Mouse (Mus musculus) adrenal gland, postnatal 4 days (tissue): Measurements from ENCODE around the gene Gcsam. TPM values are rescaled to one million over a fixed set of nuclear protein-coding genes. Genes with fewer than 3 reads are reported as not detected.

Experiments used
- DNase-seq, 2 experiments: peaks; one replicate each; pipeline ENCODE4 v3.0.0; 2021 to 2022; ENCODE audit warnings: low spot score in 2 of 2, mixed read lengths in 2 of 2
- total RNA-seq, 2 experiments: library from RNA; stranded (reverse); gene quantifications; 2 replicates each; pipeline ENCODE4 v1.2.3; 2021

The Gcsam gene
- total RNA-seq, 2 experiments from 2014 or later = 0.11 to 0.34 TPM

- no peak for DNase-seq
Observed at GRCm38 (mm10) chr16:45644380-45644779, 34.2 kb downstream of the Gcsam start.

- DNase-seq = no peak
Observed at GRCm38 (mm10) chr16:45651497-45651896, 41.3 kb downstream of the Gcsam start.

- no peak for DNase-seq
Observed at GRCm38 (mm10) chr16:45653009-45653933, 43.1 kb downstream of the Gcsam start.

GRCm38 (mm10) chr16:45653934-45654332 lies 43.8 kb downstream of the Gcsam start, which contains the start of gene BC016579:
Gene BC016579 (minus strand): TSS chr16:45654068.
- DNase-seq = no peak

- no peak for DNase-seq
Observed at GRCm38 (mm10) chr16:45654465-45654864, 44.3 kb downstream of the Gcsam start.

GRCm38 (mm10) chr16:45657574-45658159 lies 47.5 kb downstream of the Gcsam start:
- DNase-seq = no peak

GRCm38 (mm10) chr16:45658248-45658647 lies 48.1 kb downstream of the Gcsam start:
- no peak for DNase-seq

- DNase-seq = no peak
Observed at GRCm38 (mm10) chr16:45659596-45659995, 49.4 kb downstream of the Gcsam start.

- no peak for DNase-seq
Observed at GRCm38 (mm10) chr16:45662381-45662780, 52.2 kb downstream of the Gcsam start.

- DNase-seq = no peak
Observed at GRCm38 (mm10) chr16:45666136-45666535, 56.0 kb downstream of the Gcsam start.

- DNase-seq = no peak
Observed at GRCm38 (mm10) chr16:45668178-45668577, 58.0 kb downstream of the Gcsam start.

- no peak for DNase-seq
Observed at GRCm38 (mm10) chr16:45670005-45670404, 59.8 kb downstream of the Gcsam start.

Other genes starting within 250 kb of the Gcsam start
- gene Cd200, start 201.3 kb upstream of the Gcsam start, total RNA-seq = 10 to 100 TPM; 82.9 to 87.7 TPM
- gene Gm609, start 117.4 kb upstream of the Gcsam start, total RNA-seq = under 1 TPM; 0.14 to 0.45 TPM
- under 1 TPM in 1 of 2 experiments, not detected in 1; 0.84 TPM for gene Gm17783, start 78.3 kb upstream of the Gcsam start, total RNA-seq
- not detected for gene Slc9c1, start 75.1 kb upstream of the Gcsam start, total RNA-seq
- under 1 TPM; 0.23 to 0.36 TPM for gene BC016579, start 43.7 kb downstream of the Gcsam start, total RNA-seq
- under 1 TPM; 0.11 to 0.17 TPM for gene Tmprss7, start 83.3 kb downstream of the Gcsam start, total RNA-seq
- gene Tagln3, start 114.2 kb downstream of the Gcsam start, total RNA-seq = 10 to 100 TPM; 15.5 to 20.6 TPM
- gene Abhd10, start 132.6 kb downstream of the Gcsam start, total RNA-seq = 10 to 100 TPM; 31.8 to 36.8 TPM